In the genomic region with DNA sequence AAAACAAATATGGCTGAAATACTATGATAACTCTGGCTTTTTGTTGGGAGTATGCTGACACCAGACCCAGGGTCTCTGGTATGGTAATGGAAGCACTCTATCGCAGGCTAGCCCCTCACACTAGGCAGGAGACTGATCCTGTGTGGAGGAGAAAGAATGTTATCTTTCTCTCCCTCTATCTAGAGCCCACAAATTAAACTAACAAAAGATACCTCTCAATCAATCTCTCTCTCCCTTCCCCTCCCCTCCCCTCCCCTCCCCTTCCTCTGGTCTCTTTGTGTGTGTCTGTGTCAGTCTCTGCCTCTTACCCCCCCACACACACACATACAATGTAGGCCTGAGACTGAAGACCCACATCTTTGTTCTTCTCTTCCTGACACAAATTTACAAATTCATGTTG, we compare ENCODE assay signal across 28 mouse cellular contexts. TPM values are rescaled to one million over a fixed set of nuclear protein-coding genes. Genes with fewer than 3 reads are reported as not detected.
DNase-seq lines count a peak whose midpoint lies in the region; ATAC-seq and TF ChIP-seq lines count a peak whose summit lies in the region.
"Had no signal": no experiment of that assay in that cellular context is flagged by ENCODE, and none has a peak within 500 bp of the region (broad histone marks: within the 10 kb centered on the region; RNA-seq: fewer than 3 reads in every experiment).

No protein-coding gene starts in this region.

- no peak overlapping the region for H3K9ac ChIP-seq in forebrain, embryonic 15.5 days (replicated peaks)
- H3K9ac ChIP-seq in forebrain, embryonic 14.5 days (ENCODE audit: low read length): no peak overlapping the region
- no peak overlapping the region for H3K9ac ChIP-seq in midbrain, embryonic 12.5 days (replicated peaks)
- H3K9ac ChIP-seq in midbrain, embryonic 11.5 days (ENCODE audit: low read length): no peak overlapping the region
- H3K9ac ChIP-seq in ES-E14 (ENCODE audit: insufficient read depth, low read depth, low read length, poor library complexity, severe bottlenecking): no peak overlapping the region
- H3K9ac ChIP-seq: embryonic facial prominence, embryonic 13.5 days; forebrain, embryonic 12.5 days; forebrain, postnatal 0 days; heart, embryonic 12.5 days; heart, embryonic 15.5 days; hindbrain, embryonic 15.5 days had no signal

- H3K4me3 ChIP-seq in forebrain, embryonic 15.5 days: no peak overlapping the region
- no peak overlapping the region for H3K4me3 ChIP-seq in forebrain, embryonic 14.5 days (ENCODE audit: low read depth, low read length)
- H3K4me3 ChIP-seq in midbrain, embryonic 12.5 days: no peak overlapping the region
- H3K4me3 ChIP-seq in midbrain, embryonic 11.5 days (ENCODE audit: low read depth, low read length): no peak overlapping the region
- no peak overlapping the region for H3K4me3 ChIP-seq in ES-E14 (ENCODE audit: insufficient read depth in 1 of 2, low read depth in 1 of 2, low read length in 2 of 2, poor library complexity in 1 of 2, severe bottlenecking in 1 of 2)
- H3K4me3 ChIP-seq: embryonic facial prominence, embryonic 10.5 days; embryonic facial prominence, embryonic 13.5 days; erythroblast, embryonic 14.5 days; forebrain, embryonic 12.5 days; gastrocnemius, adult 2 months; heart, embryonic 12.5 days; heart, embryonic 15.5 days; hindbrain, embryonic 10.5 days; hindbrain, embryonic 15.5 days had no signal

- no peaks in the 10 kb centered on the region for H3K9me3 ChIP-seq in forebrain, embryonic 15.5 days
- no peaks in the 10 kb centered on the region for H3K9me3 ChIP-seq in forebrain, embryonic 14.5 days (replicated peaks; ENCODE audit: control insufficient read depth, low read length)
- 0 out of 2 replicates have a peak, but pooled peaks cover 4% of the 10 kb centered on the region for H3K9me3 ChIP-seq in midbrain, embryonic 12.5 days
- H3K9me3 ChIP-seq in midbrain, embryonic 11.5 days (ENCODE audit: control insufficient read depth, low read length): no peaks in the 10 kb centered on the region
- H3K9me3 ChIP-seq in ES-E14 (ENCODE audit: control insufficient read depth, insufficient read depth, low read depth, low read length): no peaks in the 10 kb centered on the region
- H3K9me3 ChIP-seq: embryonic facial prominence, embryonic 13.5 days; hindbrain, embryonic 10.5 days; hindbrain, embryonic 15.5 days had no signal

- H3K4me2 ChIP-seq in forebrain, embryonic 15.5 days (replicated peaks): no peak overlapping the region
- no peak overlapping the region for H3K4me2 ChIP-seq in forebrain, embryonic 14.5 days (ENCODE audit: low read length)
- H3K4me2 ChIP-seq in midbrain, embryonic 12.5 days (replicated peaks): no peak overlapping the region
- H3K4me2 ChIP-seq in midbrain, embryonic 11.5 days: no peak overlapping the region
- H3K4me2 ChIP-seq: embryonic facial prominence, embryonic 13.5 days; forebrain, embryonic 12.5 days; heart, embryonic 12.5 days; heart, embryonic 15.5 days; hindbrain, embryonic 15.5 days had no signal

- 0 out of 2 replicates have a peak overlapping the region, but pooled peaks have one; percentile 15 for H3K27ac ChIP-seq in forebrain, embryonic 15.5 days (replicated peaks)
- no peak overlapping the region for H3K27ac ChIP-seq in forebrain, embryonic 14.5 days (ENCODE audit: low read depth, low read length)
- H3K27ac ChIP-seq in midbrain, embryonic 12.5 days (replicated peaks): 0 out of 2 replicates have a peak overlapping the region, but pooled peaks have one; percentile 17
- no peak overlapping the region for H3K27ac ChIP-seq in midbrain, embryonic 11.5 days (ENCODE audit: low read depth, low read length)
- H3K27ac ChIP-seq in ES-E14 (ENCODE audit: insufficient read depth, low read depth, low read length, poor library complexity, severe bottlenecking): peak overlapping the region; percentile 58; the same call in 1 of the 2 replicates
- H3K27ac ChIP-seq: embryonic facial prominence, embryonic 10.5 days; embryonic facial prominence, embryonic 13.5 days; forebrain, embryonic 12.5 days; gastrocnemius, adult 2 months; heart, embryonic 15.5 days; hindbrain, embryonic 15.5 days had no signal

- WGBS in forebrain, embryonic 15.5 days: 78% methylated on average over 1 of the region's 1 CpGs
- 76% methylated on average over 1 of the region's 1 CpGs for WGBS in forebrain, embryonic 14.5 days
- WGBS in midbrain, embryonic 12.5 days: 94% methylated on average over 1 of the region's 1 CpGs
- 90% methylated on average over 1 of the region's 1 CpGs for WGBS in midbrain, embryonic 11.5 days

- peaks cover 7% of the 10 kb centered on the region; the same call in 1 of the 2 replicates for H3K4me1 ChIP-seq in forebrain, embryonic 15.5 days
- no peaks in the 10 kb centered on the region for H3K4me1 ChIP-seq in forebrain, embryonic 14.5 days (ENCODE audit: control insufficient read depth, insufficient read depth, low read length)
- peaks cover 21% of the 10 kb centered on the region for H3K4me1 ChIP-seq in midbrain, embryonic 12.5 days
- H3K4me1 ChIP-seq in midbrain, embryonic 11.5 days (ENCODE audit: control insufficient read depth, insufficient read depth, low read length): peaks cover 23% of the 10 kb centered on the region
- peaks cover 0 to 30% of the 10 kb centered on the region in 2 experiments; a peak in 3 of 4 replicates for H3K4me1 ChIP-seq in ES-E14 (ENCODE audit: control insufficient read depth in 2 of 2, insufficient read depth in 2 of 2, low read length in 2 of 2, poor library complexity in 1 of 2)
- H3K4me1 ChIP-seq: hindbrain, embryonic 15.5 days had no signal

- DNase-seq in forebrain, embryonic 14.5 days (ENCODE audit: low spot score): no peak
- no peak for DNase-seq in midbrain, embryonic 11.5 days (ENCODE audit: low spot score, missing footprints)
- DNase-seq in ES-E14 (ENCODE audit: low read depth, low spot score): no peak
- DNase-seq in left cerebral cortex, adult 18-20 months (ENCODE audit: low spot score in 2 of 2): no peak
- DNase-seq in adrenal gland, adult 8-10 months: no peak
- DNase-seq: adrenal gland, adult 2 months; adrenal gland, postnatal 25 days; cerebellum, adult 11-12 months; cerebellum, adult 8-10 months; cerebellum, postnatal 10 days; cerebellum, postnatal 36 days; embryo, embryonic 11 days; forebrain, postnatal 0 days; gastrocnemius, adult 2 months; gastrocnemius, postnatal 14 days; heart, adult 18-20 months; heart, postnatal 10 days; heart, postnatal 36 days had no signal

- H3K27me3 ChIP-seq in forebrain, embryonic 15.5 days: no peaks in the 10 kb centered on the region
- no peaks in the 10 kb centered on the region for H3K27me3 ChIP-seq in forebrain, embryonic 14.5 days (replicated peaks; ENCODE audit: control insufficient read depth, insufficient read depth, low read length)
- H3K27me3 ChIP-seq in midbrain, embryonic 12.5 days: no peaks in the 10 kb centered on the region
- no peaks in the 10 kb centered on the region for H3K27me3 ChIP-seq in midbrain, embryonic 11.5 days (ENCODE audit: control insufficient read depth, insufficient read depth, low read length)
- H3K27me3 ChIP-seq: embryonic facial prominence, embryonic 13.5 days; forebrain, embryonic 12.5 days; heart, embryonic 12.5 days; heart, embryonic 15.5 days; hindbrain, embryonic 15.5 days had no signal

- in situ Hi-C loops in ES-E14 (cut with MboI; ENCODE audit: low sequenced_read_pairs in 2 of 2, unreplicated experiment in 2 of 2): no loop called here

- no peak for ATAC-seq in forebrain, embryonic 15.5 days (replicated peaks)
- no peak for ATAC-seq in forebrain, embryonic 14.5 days
- ATAC-seq in midbrain, embryonic 12.5 days (ENCODE audit: low FRiP score, low read depth): no peak
- ATAC-seq in midbrain, embryonic 11.5 days (ENCODE audit: low FRiP score): no peak
- ATAC-seq: forebrain, postnatal 0 days had no signal

- 0 out of 2 replicates have a peak, but pooled peaks cover 9% of the 10 kb centered on the region for H3K36me3 ChIP-seq in forebrain, embryonic 15.5 days
- 0 out of 2 replicates have a peak, but pooled peaks cover 6% of the 10 kb centered on the region for H3K36me3 ChIP-seq in forebrain, embryonic 14.5 days (ENCODE audit: control insufficient read depth, insufficient read depth, low read length)
- peaks cover 8% of the 10 kb centered on the region for H3K36me3 ChIP-seq in midbrain, embryonic 12.5 days
- no peaks in the 10 kb centered on the region for H3K36me3 ChIP-seq in midbrain, embryonic 11.5 days (ENCODE audit: control insufficient read depth, insufficient read depth, low read length)
- no peaks in the 10 kb centered on the region; the same call in 1 of the 2 replicates for H3K36me3 ChIP-seq in ES-E14 (ENCODE audit: control insufficient read depth, insufficient read depth, low read length, poor library complexity, severe bottlenecking)
- H3K36me3 ChIP-seq: embryonic facial prominence, embryonic 13.5 days; heart, embryonic 12.5 days; heart, embryonic 15.5 days; hindbrain, embryonic 15.5 days had no signal

TF ChIP-seq in ES-E14, 5 proteins besides CTCF, POLR2A, EP300 and RAD21:
- TF ChIP-seq ZC3H11A (IDR thresholded peaks at IDR 0.05; ENCODE audit: borderline replicate concordance, low read depth, low read length): no peak
- TF ChIP-seq MAFK (IDR thresholded peaks at IDR 0.05; ENCODE audit: insufficient read depth, low read depth, low read length): no peak

RNA-seq across cellular contexts. Expression of gene Rab11fip4, which starts 45.5 kb away (rescaled TPM):
- polyA plus RNA-seq in forebrain, embryonic 15.5 days (2015; fragmentation: Nextera tagmentation; extraction: Ambion mirVana): 25.6 TPM in 2 replicates
- 13.2 and 16.6 TPM in 2 replicates for polyA plus RNA-seq in forebrain, embryonic 14.5 days (2014; fragmentation: Nextera tagmentation; extraction: Ambion mirVana)
- 20.6 and 26.8 TPM in 2 replicates for polyA plus RNA-seq in midbrain, embryonic 12.5 days (2016; fragmentation: Nextera tagmentation; extraction: Ambion mirVana)
- polyA plus RNA-seq in midbrain, embryonic 11.5 days (2014; fragmentation: Nextera tagmentation; extraction: Ambion mirVana): 13.5 and 14.1 TPM in 2 replicates
- total RNA-seq in ES-E14 (2012; rRNA removed): 13.6 TPM in 2 replicates
- 100 to 1,000 TPM; 234 to 237 TPM for total RNA-seq in left cerebral cortex, adult 18-20 months (2021)
- 10 to 100 TPM in 2 of 4 experiments, 1 to 10 TPM in 2; 4.7 to 20.6 (median 10.4) TPM for total RNA-seq in adrenal gland, adult 8-10 months (2022)
- polyA plus RNA-seq: erythroblast, embryonic 14.5 days had no signal

Comparison
In these comparisons a context has a peak if more than half of its experiments do, and no peak if none do; other contexts are left out.
1. H3K27ac ChIP-seq: peak in forebrain, embryonic 15.5 days (single experiment), midbrain, embryonic 12.5 days (single experiment) and ES-E14 (single experiment); none in forebrain, embryonic 14.5 days (single experiment) and midbrain, embryonic 11.5 days (single experiment).